Mouse (Mus musculus) small intestine, adult 2 months (tissue): ENCODE measurements around the gene Gm17304.

Experiments used
- CTCF ChIP-seq: fragments of 200-500 bp; IDR thresholded peaks from 2 replicates; pipeline ENCODE4 v1.5.1; 2012; ENCODE audit warnings: low read depth, mild to moderate bottlenecking, control low read depth, inconsistent platforms, low read length, moderate library complexity, mixed read lengths; ENCODE audit not compliant: insufficient replicate concordance, insufficient read length; ENCODE audit errors: extremely low read depth
- POLR2A ChIP-seq: fragments of 200-500 bp; IDR thresholded peaks from 2 replicates; pipeline ENCODE4 v1.6.1; 2012; ENCODE audit warnings: low read depth, mild to moderate bottlenecking, control low read depth, inconsistent platforms, low read length, moderate library complexity

GRCm38 (mm10) chr5:106589006-106589405 is 19.9 kb upstream of the Gm17304 start:
- TF ChIP-seq CTCF, result no peak
- no peak for TF ChIP-seq POLR2A
